Mouse (Mus musculus): Measurements from ENCODE around the gene Negr1. TPM values are rescaled to one million over a fixed set of nuclear protein-coding genes. Genes with fewer than 3 reads are reported as not detected.

Gene Negr1
- 6.3 and 7.0 TPM in 2 replicates for total RNA-seq (2021)
- long read RNA-seq, partial matches to known transcripts: 0 of 3 reads
- long read RNA-seq, other reads (novel, unspliced or antisense): 3 of 3 reads

GRCm38 (mm10) chr3:156561524-156562423 is at the start of gene Negr1:
TSS of gene Negr1 (plus strand) at chr3:156561794.
- DNase-seq: peak; percentile 60

DNA sequence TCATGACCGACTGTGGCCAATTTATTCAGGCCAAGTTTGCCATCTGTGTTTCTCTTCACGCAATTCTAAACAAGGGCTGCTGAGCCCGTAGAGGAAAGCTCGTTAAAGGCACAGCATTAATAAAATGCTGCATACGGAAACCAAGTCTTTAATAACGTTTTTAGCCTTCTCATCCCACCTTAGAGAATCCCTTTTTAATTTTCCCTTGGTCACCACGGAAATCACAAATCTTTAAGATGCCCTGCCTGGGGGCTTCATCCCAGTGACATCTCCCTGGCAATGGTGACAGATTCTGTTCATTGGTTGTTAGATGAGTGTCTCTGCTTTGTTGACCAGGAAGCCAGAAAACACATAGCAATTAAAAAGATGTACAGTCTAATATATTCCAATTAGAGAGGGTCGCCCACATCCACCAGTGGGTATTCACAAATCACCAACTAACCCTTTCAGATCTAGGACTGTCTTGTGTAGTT is 35.1 kb upstream of the Negr1 start:
- DNase-seq: no peak

DNA sequence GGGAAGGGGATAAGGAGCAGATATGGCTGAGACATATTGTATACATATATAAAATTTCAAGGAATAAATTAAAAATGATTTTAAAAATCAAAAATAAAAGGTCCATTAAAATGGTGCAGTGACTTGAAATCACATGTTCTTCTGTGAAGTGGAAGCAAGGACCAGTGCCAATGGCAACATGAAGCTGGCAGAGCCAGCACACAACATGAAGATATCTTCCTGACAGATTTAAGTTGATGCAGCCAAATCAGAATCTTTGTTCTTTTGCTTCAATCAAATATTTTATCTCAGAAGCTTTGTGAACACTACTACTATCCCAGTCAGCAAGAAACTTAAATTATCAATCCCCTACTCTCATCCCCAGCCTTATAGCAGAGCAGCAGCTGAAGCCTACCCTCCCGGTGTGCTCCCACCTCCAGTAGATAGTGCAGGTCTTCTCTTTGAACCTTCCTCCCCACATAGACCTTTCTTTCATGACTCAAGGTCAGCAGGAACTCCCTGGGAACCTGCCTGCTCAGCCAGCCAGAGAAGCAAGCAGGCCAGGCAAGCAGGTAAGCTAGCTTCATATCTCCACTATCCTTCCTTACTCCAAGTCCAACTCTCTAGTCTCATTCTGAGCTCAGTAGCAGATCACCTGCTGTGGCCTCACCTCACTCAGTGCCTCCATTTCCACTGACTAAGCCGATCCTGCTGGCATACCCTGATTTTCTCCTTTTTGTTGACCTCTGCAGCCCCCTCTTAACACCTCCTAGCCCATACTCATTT is 34.2 kb upstream of the Negr1 start:
- no peak for DNase-seq

- no peak for DNase-seq
These were observed 2.2 kb upstream of the Negr1 start for GRCm38 (mm10) chr3:156559441-156559825.

GRCm38 (mm10) chr3:156559826-156560471 is 1.6 kb upstream of the Negr1 start:
- no peak for DNase-seq

DNA sequence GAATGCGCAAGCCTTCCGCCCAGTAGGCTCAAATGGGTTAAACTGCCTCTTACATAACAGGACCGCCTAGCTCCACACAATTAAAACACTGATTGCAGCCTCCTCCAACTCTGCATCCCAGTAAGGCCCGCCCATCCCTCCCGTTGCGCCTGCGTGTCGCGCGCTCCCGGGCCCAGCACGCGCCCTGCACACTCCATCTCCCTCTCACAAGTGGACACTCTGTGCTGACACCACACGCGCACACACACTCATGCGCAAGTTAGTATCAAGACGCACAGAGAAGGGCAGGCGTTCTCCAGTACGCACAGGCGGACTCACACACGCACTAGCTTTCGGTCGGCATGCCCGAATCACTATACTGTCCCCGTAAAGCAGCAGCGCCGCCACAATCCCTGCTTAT is 828 bp upstream of the Negr1 start:
- DNase-seq: peak; percentile 54

DNA sequence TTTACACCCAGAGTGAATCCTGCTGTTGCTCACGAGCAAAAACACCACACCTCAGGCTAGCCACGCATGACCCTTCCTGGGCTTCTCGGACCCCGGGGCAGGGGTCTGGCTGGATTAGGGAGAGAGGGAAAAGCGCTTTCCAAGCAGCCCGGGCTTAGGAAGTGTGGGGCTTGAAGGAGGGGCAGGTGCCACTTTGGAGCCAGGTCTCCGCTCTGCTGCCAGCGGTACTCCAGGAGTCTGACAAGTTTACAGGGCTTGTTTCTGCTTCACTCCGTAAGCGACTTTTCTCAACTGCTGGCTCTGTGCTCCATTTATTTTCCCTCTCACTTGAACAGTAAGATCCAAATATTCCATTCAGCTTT is 811 bp downstream of the Negr1 start:
- no peak for DNase-seq

DNA sequence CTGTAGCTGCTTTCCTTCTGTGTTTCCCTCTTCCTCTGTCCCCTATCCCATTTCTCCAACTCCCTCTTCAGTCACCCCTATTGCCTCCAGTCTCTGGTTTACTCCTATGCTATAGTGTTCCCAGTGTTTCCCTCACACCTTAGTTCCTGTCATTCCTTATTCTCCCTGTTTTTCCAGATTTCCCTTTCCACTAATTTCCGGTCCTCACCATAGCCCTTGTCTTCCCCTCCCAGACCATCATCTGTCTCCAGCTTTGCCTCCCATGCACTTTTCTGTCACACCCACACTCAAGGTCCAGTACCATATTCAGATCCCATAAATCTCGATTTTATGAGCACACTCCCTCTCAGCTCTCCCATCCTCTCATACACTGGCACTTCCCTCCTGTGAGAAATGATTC is 1.2 kb downstream of the Negr1 start:
- no peak for DNase-seq

DNA sequence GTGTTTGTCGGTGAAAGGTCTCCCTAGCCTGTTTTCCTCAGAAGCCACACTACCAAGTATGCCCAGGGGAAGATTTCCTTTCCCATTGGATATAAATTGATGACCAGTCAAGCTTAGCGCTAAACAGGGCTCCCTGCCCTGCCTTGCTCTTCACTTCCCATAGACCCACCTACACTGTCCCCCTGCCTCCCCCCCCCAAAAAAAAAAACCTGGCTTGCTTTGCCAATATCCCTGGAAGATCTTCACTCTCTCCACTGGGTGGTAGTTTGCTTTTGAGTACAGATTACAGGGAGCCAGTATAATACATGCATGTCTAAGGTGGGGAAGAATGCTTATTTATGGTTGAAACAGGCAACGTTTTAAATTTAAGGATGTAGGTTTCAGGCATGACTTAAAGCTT is 1.8 kb downstream of the Negr1 start:
- no peak for DNase-seq

DNA sequence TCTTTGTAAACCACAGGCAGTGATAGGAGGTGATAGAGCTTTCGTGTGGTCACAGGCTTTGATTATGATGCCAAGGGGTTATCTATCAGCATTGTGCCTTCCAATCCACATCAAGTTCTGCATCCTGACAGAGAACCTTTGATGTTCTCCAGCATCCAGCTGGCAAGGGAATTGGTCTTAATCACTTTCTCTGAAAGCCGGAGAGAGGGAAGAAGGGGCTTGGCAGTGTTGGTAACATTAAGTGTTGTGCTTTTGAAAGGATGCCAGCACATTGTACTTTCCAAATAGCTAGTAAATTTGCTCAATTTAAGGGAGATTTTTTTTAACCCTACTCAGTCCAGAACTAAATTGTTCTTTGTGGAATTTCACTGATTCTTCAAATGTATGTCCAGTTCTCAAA is 11.9 kb downstream of the Negr1 start:
- DNase-seq: no peak

DNA sequence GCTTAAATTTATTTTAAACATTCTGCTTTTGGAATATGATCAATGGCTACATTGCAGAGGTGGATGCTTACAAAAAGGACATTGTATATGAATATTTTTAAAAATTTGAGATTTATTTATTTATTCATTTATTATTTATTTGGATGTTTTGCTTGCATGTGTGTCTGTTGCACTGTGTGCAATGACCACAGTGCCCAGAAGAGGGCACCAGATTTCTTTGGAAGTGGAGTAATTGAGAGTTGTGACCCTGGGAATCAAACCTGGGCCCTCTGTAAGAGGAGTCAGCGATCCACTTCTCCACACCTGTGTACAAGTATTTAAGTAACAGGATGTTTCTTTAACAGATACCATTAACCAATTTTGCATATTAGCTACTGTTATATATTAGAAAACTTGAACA is 14.7 kb downstream of the Negr1 start:
- DNase-seq: no peak

- DNase-seq: no peak
These were observed 29.0 kb downstream of the Negr1 start for GRCm38 (mm10) chr3:156590612-156591011.

GRCm38 (mm10) chr3:156591125-156591524 is 29.5 kb downstream of the Negr1 start:
- DNase-seq: no peak

DNA sequence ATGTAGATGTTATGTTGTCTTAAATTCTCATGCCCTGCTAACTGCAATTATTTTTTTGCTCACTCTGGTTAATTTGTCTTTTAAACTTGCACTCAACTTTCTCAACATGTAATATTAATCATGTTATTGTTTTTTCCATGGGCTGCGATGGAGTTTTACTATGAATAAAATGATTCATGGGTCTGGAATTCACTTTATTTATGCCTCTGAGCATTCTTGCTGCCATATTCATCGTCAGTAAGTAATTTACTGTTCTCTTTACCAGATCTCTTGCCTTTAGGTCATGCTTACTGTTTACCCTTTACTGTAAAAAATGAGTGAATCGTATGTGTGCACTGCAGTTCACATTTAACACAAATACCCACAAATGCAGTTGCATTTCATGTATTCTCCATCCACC is 45.3 kb downstream of the Negr1 start:
- DNase-seq: no peak

DNA sequence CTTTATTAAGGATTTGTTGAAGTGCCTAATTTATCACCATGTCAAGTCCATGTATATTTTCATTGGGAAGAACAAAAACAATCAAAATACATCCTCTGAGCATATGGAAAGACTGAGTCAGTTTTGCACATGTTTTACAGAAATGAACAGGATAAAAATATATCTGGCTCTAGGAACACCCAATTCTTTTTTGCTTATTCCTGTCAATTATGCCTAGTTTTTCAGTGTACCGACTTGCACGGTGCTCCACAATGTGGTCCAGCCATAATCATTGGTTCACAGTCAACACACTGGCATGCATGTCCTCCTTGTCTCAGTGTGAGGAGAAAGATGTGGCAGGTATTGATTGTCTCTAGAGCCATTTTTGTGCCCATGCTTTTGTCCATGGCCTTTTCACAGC is 58.3 kb downstream of the Negr1 start:
- DNase-seq: no peak

- DNase-seq: no peak
These were observed 67.0 kb downstream of the Negr1 start for GRCm38 (mm10) chr3:156628594-156628993.

- no peak for DNase-seq
These were observed 71.3 kb downstream of the Negr1 start for GRCm38 (mm10) chr3:156632942-156633341.

GRCm38 (mm10) chr3:156639382-156639781 is 77.8 kb downstream of the Negr1 start:
- no peak for DNase-seq

- peak; percentile 13 for DNase-seq
These were observed 82.2 kb downstream of the Negr1 start for GRCm38 (mm10) chr3:156643710-156644363.

- DNase-seq: no peak
These were observed 86.8 kb downstream of the Negr1 start for GRCm38 (mm10) chr3:156648378-156648777.

DNA sequence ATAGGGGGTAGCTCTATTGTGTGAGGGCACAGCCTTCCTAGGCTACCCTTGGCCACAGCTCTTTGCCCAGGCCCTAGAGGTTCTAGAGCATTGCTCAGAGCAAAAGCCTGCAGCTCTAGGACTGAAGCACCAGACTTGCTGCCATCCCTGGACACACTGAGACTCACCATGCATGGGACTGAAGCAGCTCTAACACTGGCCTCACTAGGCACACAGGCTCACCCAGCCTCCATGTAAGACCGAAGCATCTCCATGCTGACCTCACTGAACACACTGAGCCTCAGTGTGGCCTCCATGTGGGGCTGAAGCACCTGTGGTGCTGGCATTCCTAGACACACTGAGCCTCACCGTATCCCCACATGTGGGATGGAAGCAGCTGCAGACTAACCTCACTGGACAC is 101.0 kb downstream of the Negr1 start:
- DNase-seq: no peak

- DNase-seq: no peak
These were observed 111.0 kb downstream of the Negr1 start for GRCm38 (mm10) chr3:156672560-156672959.

Data from adrenal gland, postnatal 25 days (tissue).